Mouse (Mus musculus): ENCODE data around the gene Phyhd1.

DNA sequence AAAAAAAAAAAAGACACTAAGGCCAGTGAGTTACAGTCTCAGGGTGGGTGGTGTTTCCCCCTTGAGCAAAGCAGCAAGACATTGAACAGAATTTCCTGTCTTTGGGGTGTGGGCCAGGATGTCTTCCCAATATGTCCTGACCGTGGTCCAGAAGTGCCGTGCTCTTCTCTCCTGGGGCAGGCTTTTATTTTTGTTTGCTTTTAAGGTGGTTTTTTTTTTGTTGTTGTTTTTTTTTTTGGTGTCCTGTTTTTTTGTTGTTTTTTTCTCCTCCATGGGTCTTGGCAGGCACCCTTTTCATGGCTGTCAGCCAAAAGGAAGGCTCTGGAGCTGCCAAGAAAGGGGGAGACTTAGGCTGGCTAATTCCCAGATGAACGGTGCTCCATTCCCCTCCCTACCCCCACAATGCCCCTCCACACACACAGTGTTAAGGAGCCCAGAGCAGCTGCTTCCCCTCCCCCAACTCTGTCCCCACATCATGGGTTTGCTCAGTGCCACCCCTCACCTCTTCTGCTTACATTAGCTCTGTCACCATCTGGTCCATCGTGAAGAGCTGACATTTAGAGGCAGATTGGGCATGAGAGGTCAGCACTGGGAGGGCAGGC is 3.1 kb upstream of the Phyhd1 start:
- TF ChIP-seq CTCF (IDR thresholded peaks at IDR 0.05; ENCODE audit: borderline replicate concordance, insufficient read depth, low read depth, low read length) (no peak), POLR2A (IDR thresholded peaks at IDR 0.05; ENCODE audit: borderline replicate concordance, insufficient read depth, low read length) (no peak)
